Mouse (Mus musculus): Measurements from ENCODE around the gene 1700123L14Rik.
A peak's percentile ranks its signal among the peaks of the same experiment; 100 is the strongest.
"Not testable (repeated sequence)": the region's sequence is repeated elsewhere in the genome, so short reads cannot be mapped to it uniquely, and the experiment has no call there.

1700123L14Rik gene

GRCm38 (mm10) chr6:96165818-96166379 is at the start of gene 1700123L14Rik:
TSS of gene 1700123L14Rik (minus strand) at chr6:96166243.
- no peak for DNase-seq (ENCODE audit: low read depth, low spot score)

- no peak for DNase-seq (ENCODE audit: low read depth, low spot score)
Observed at GRCm38 (mm10) chr6:96205395-96205794, 39.4 kb upstream of the 1700123L14Rik start.

DNA sequence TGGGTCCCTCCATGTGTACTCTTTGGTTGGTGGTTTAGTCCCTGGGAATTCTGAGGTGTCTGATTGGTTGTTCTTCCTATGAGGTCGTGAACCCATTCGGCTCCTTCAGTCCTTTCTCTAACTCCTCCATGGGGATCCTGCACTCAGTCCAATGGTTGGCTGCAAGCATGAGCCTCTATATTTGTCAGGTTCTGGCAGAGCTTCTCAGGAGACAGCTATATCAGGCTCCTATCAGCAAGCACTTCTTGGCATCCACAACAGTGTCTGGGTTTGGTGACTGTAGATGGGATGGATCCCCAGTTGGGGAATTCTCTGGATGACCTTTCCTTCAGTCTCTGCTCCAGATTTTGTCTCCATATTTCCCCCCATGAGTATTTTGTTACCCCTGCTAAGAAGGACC is 32.9 kb upstream of the 1700123L14Rik start:
- DNase-seq (ENCODE audit: low read depth, low spot score), result not testable (repeated sequence)

GRCm38 (mm10) chr6:96186517-96186916 is 20.5 kb upstream of the 1700123L14Rik start:
- peak; percentile 31 for DNase-seq (ENCODE audit: low read depth, low spot score)

DNA sequence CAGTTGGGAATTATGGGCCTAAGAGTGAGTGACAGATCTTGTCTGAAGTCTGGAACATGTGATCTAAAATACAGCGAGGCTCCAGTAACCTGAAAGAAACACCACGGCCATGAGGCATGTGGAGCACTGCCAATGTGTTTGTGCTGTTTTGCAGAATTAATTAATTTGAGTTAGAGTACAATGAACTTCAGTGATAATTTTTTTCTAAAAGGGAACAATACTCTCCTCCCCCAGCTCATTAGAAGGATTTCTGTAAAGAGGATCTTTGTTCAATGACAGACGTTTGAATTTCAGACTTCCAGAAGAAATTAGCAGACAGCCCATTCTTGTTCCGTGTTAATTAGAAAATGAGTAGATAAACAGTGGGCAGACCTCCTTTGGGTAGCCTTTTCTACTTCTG is 17.3 kb upstream of the 1700123L14Rik start:
- peak; percentile 30 for DNase-seq (ENCODE audit: low read depth, low spot score)

DNA sequence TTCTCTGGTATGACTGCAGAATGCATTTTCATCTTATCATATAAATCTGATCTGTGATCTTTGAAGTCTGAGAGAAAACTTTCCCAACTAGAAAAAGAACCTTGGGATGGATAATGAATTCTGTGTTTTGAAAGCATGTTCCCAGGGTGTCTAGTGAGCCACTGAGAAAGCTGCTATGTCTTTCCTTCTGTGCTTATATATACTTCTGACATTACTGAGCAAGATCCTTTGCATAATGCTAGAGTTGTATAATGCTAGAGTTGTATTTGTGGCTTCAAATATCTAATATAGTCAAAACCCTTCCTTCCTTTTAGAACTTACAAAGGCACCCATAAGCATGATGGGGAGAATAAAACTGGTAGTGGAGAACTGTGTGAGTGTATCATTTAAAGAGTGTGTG is 12.5 kb upstream of the 1700123L14Rik start:
- DNase-seq (ENCODE audit: low read depth, low spot score), result peak; percentile 19

DNA sequence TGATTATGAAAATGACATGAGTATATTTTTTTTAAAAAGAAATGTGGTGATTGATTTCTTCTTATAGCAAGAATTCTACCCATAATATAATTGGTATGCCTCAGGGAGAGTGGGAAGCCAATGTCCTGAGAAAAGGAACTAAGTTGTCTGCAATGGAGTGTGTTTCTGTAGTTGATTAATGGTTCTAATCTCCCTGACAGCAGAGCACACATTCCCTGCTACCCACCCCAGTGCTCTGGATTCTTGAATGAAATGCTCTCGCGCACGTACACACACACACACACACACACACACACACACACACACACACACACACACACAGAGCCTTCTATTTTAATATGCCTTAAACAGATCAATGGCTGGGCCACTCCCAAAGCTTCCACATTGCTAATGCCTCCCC is 7.6 kb upstream of the 1700123L14Rik start:
- DNase-seq (ENCODE audit: low read depth, low spot score), result no peak

DNA sequence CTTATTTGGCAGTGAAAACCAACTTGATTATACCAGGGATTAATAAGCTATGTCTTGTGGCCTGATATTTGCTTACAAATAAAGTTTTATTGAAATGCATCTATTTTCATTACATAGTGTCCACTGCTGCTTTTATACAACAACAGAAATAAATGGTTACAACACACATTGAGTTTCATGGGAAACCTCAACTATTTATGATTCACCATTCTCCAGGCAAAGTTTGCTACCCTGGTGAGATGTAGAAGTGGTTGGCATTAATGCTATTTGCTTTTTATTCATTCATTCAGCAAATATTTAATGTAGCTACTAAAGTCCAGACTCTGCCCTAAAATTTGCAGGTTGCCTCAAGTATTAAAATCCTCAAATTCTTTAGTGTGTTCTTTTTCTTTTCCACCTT is 988 bp upstream of the 1700123L14Rik start:
- DNase-seq (ENCODE audit: low read depth, low spot score), result no peak

GRCm38 (mm10) chr6:96165403-96165802 is 640 bp downstream of the 1700123L14Rik start:
- DNase-seq (ENCODE audit: low read depth, low spot score), result no peak

DNA sequence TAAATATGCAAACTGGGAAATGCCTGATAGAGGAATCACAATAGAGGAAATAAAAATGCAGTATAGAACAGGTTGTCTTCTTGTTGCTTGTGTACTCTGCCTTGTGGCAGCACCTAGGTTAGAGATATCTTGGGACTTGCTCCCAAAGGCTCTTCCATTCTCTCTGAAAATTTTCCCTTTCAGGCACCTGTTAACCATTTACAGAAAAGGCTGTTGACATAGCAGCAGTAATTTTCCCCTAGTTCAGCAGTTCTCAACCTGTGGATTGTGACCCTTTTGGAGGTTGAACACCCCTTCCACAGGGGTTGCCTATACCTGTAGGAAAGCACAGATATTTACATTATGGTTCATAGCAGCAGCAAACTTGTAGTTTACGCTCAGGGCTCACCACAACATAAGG is 22.7 kb downstream of the 1700123L14Rik start:
- no peak for DNase-seq (ENCODE audit: low read depth, low spot score)

DNA sequence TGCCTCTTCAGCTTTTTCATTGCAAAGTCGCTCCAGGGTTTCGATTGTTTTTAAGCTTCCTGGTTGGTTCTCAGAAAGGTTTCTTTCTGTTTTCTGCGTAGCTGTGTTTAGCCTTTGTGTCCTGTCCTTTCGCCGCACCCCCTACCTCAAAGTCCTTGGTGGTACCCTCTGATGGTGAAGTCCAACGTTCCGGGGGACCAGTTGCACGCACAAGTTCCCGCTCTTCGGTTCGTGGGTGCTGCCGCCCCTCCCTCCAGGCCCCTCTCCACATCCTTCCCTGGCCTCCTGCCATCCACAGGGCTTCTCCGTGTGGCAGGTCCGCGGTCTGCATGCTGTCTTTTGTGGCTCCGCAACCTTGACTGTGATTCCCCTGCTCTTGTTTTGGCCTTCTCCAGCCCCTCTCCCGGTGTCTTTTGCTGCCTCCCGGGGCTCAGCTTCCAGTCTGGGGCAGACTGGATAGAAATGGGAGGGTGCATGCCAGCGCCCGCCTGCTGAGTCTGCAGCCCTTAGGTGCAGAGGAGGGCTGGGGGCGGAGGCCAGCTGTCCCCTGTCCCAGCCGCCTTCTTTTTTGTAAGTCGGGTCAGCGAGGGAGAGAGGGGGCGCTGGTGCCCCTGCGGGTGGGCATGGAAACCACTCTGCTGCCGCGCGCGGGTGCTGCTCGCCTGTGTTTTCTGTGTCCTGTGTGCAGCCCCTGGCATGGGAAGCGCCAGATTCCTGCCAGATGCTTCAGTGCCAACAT is 49.3 kb downstream of the 1700123L14Rik start:
- peak; percentile 59 for DNase-seq (ENCODE audit: low read depth, low spot score)

- DNase-seq (ENCODE audit: low read depth, low spot score), result peak; percentile 25
Observed at GRCm38 (mm10) chr6:96116148-96116533, 49.9 kb downstream of the 1700123L14Rik start.

All from brain, adult 2 months (tissue).